Mouse (Mus musculus): ENCODE measurements at regions not wholly inside any gene's neighbourhood (a gene's known extent, or its start where the extent isn't known, plus 50 kb on each side); places are given as distances from the start of the nearest gene placed in this dataset.
A peak's percentile ranks its signal among the peaks of the same experiment; 100 is the strongest.

DNA sequence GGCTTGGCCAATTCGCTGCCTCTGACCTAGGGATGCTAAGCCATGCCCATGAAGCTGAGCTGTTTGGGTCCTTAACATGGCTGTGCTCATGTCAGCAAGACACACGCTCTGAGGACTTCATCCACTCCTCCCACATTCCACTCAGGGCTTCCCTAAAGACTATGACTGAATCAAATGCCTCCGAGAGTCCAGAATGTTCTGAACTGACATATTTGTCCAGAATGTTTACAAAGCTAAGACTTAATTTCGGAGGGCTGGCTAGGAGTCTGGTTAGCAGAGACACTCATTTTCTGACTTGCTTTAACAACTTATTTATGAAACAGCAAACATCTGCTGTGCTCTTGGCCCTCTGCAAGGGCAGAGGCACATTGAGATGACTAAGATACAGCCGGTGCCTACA lies 78.5 kb downstream of the Tmsb4x start:
- no peaks in the 10 kb centered on the region for H3K4me1 ChIP-seq (ENCODE audit: control insufficient read depth, insufficient read depth, low read length)
- no peak overlapping the region for H3K9ac ChIP-seq (ENCODE audit: low read length)
- WGBS, result 88% methylated on average over 5 of the region's 5 CpGs
- no peak overlapping the region for H3K27ac ChIP-seq (ENCODE audit: low read depth, low read length)
- H3K36me3 ChIP-seq (ENCODE audit: control insufficient read depth, insufficient read depth, low read length), result no peaks in the 10 kb centered on the region
- no peak overlapping the region for H3K4me3 ChIP-seq (ENCODE audit: low read depth, low read length)
- no peaks in the 10 kb centered on the region for H3K27me3 ChIP-seq (replicated peaks; ENCODE audit: control insufficient read depth, insufficient read depth, low read length)
- H3K9me3 ChIP-seq (replicated peaks; ENCODE audit: control insufficient read depth, low read length), result no peaks in the 10 kb centered on the region
- ATAC-seq (no peak), DNase-seq (ENCODE audit: low spot score) (no peak)
- H3K4me2 ChIP-seq (ENCODE audit: low read length), result no peak overlapping the region

DNA sequence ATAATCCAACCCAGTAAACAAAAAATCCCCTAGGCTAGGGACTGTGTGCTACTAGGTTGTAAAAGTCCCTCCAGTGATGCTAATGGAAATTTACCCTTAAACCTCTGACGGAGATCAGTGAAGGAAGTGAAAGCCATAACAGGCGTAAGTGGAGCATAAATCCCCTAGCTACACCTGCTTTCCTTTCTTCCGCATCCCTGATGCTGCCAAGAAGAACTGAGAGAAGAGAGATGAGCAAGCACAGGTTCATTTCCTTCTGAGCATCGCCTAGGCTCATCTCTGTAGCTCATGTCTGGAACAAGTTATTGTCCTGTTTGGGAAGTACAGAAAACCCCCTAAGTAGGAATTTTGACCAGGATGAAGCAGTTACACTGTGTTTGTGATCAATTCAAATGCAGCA lies 89.8 kb downstream of the Tmsb4x start:
- no peak overlapping the region for H3K4me2 ChIP-seq (ENCODE audit: low read length)
- WGBS, result 81% methylated on average over 4 of the region's 4 CpGs
- no peak overlapping the region for H3K4me3 ChIP-seq (ENCODE audit: low read depth, low read length)
- H3K27me3 ChIP-seq (replicated peaks; ENCODE audit: control insufficient read depth, insufficient read depth, low read length), result 0 out of 2 replicates have a peak, but pooled peaks cover 3% of the 10 kb centered on the region
- H3K27ac ChIP-seq (ENCODE audit: low read depth, low read length), result no peak overlapping the region
- ATAC-seq (no peak), DNase-seq (ENCODE audit: low spot score) (no peak)
- no peaks in the 10 kb centered on the region for H3K9me3 ChIP-seq (replicated peaks; ENCODE audit: control insufficient read depth, low read length)
- no peak overlapping the region for H3K9ac ChIP-seq (ENCODE audit: low read length)
- no peaks in the 10 kb centered on the region for H3K36me3 ChIP-seq (ENCODE audit: control insufficient read depth, insufficient read depth, low read length)
- H3K4me1 ChIP-seq (ENCODE audit: control insufficient read depth, insufficient read depth, low read length), result no peaks in the 10 kb centered on the region

DNA sequence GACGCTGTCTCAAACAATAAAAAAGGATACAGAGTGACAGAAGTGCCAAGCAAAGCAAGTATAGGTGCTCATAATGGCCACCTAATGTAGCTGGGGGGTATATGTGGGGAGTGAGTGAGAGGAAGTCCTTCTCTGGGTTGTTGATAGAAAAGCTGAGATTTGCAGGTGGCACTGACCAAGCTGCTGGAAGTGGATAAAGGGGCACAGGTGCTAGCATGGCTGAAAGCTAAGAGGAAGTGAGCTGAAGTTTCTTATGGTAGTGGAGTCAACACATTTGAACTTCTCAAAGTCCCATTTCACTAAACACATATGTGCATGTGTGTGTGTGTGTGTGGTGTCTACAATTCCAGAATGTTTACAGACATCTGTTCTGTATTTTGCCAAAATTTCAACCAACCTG lies 94.0 kb downstream of the Tmsb4x start:
- DNase-seq (ENCODE audit: low spot score) (no peak), ATAC-seq (no peak)
- H3K9ac ChIP-seq (ENCODE audit: low read length), result no peak overlapping the region
- H3K27ac ChIP-seq (ENCODE audit: low read depth, low read length), result no peak overlapping the region
- 0 out of 2 replicates have a peak, but pooled peaks cover 3% of the 10 kb centered on the region for H3K27me3 ChIP-seq (replicated peaks; ENCODE audit: control insufficient read depth, insufficient read depth, low read length)
- WGBS, result 72% methylated on average over 1 of the region's 1 CpGs
- H3K36me3 ChIP-seq (ENCODE audit: control insufficient read depth, insufficient read depth, low read length), result no peaks in the 10 kb centered on the region
- H3K4me3 ChIP-seq (ENCODE audit: low read depth, low read length), result no peak overlapping the region
- H3K4me2 ChIP-seq (ENCODE audit: low read length), result no peak overlapping the region
- no peaks in the 10 kb centered on the region for H3K9me3 ChIP-seq (replicated peaks; ENCODE audit: control insufficient read depth, low read length)
- H3K4me1 ChIP-seq (ENCODE audit: control insufficient read depth, insufficient read depth, low read length), result no peaks in the 10 kb centered on the region

DNA sequence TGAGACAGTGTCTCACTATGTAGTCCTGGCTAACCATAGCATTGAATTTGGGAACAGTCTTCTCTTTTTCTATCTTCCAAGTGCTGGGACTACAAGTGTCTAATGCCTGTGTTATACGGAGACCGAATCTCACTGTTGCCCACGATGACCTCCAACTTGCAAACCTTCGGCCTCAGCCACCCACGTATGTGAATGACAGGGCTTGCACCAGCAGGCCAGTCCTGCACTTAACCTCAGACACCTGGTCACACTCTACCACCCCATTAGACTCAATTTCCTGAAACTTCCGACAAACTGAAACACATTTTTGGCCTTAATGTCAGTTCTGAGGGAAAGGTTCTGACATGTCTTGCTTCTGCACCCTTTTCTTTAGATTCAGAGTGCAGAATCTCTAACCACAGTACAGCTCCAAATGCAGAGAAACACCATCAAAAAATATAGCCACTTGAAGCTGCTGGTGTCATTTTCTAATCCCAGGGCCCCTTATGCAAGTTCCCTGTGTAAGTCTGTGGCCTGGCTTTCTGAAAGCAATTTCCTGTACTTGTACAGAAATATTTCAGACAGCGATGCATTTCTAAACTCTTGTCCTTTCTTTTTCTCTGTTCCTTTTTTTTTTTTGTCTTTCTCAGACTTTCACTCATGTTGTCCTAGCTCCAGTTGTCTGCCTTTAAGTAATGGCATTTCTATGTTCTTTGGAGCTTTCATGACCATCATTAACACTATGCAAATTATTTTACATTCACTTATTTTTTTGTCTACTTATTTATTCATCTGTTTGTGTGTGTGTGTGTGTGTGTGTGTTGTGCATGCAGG lies 97.8 kb downstream of the Tmsb4x start:
- no peak overlapping the region for H3K4me3 ChIP-seq (ENCODE audit: low read depth, low read length)
- no peaks in the 10 kb centered on the region for H3K27me3 ChIP-seq (replicated peaks; ENCODE audit: control insufficient read depth, insufficient read depth, low read length)
- no peak overlapping the region for H3K27ac ChIP-seq (ENCODE audit: low read depth, low read length)
- no peaks in the 10 kb centered on the region for H3K9me3 ChIP-seq (replicated peaks; ENCODE audit: control insufficient read depth, low read length)
- ATAC-seq (no peak), DNase-seq (ENCODE audit: low spot score) (no peak)
- no peak overlapping the region for H3K9ac ChIP-seq (ENCODE audit: low read length)
- H3K36me3 ChIP-seq (ENCODE audit: control insufficient read depth, insufficient read depth, low read length), result no peaks in the 10 kb centered on the region
- 90% methylated on average over 7 of the region's 7 CpGs for WGBS
- H3K4me2 ChIP-seq (ENCODE audit: low read length), result no peak overlapping the region
- no peaks in the 10 kb centered on the region for H3K4me1 ChIP-seq (ENCODE audit: control insufficient read depth, insufficient read depth, low read length)

DNA sequence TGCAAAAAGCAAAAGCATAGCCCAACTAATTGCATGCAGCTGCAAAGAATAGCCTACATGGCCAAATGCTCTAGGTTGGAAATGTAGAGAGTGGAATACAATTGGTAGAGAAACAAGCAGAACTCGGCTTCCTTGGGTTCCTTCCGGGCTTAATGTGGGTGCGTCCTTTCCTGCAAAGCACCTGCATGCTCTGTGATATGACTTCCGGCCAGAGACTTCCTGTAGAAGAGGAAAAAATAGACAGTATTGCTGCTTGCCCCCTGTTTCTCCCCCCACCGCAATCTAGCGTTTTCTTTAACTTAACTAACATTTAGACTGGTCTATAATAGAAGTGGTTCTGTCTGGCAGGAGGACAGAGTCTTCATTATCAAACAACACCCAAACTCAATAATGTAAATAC lies 100.8 kb downstream of the Tmsb4x start:
- no peak overlapping the region for H3K4me2 ChIP-seq (ENCODE audit: low read length)
- H3K9ac ChIP-seq (ENCODE audit: low read length), result no peak overlapping the region
- H3K4me1 ChIP-seq (ENCODE audit: control insufficient read depth, insufficient read depth, low read length), result no peaks in the 10 kb centered on the region; the same call in 1 of the 2 replicates
- DNase-seq (ENCODE audit: low spot score) (no peak), ATAC-seq (no peak)
- no peak overlapping the region for H3K27ac ChIP-seq (ENCODE audit: low read depth, low read length)
- H3K36me3 ChIP-seq (ENCODE audit: control insufficient read depth, insufficient read depth, low read length), result no peaks in the 10 kb centered on the region
- no peak overlapping the region for H3K4me3 ChIP-seq (ENCODE audit: low read depth, low read length)
- H3K27me3 ChIP-seq (replicated peaks; ENCODE audit: control insufficient read depth, insufficient read depth, low read length), result 0 out of 2 replicates have a peak, but pooled peaks cover 3% of the 10 kb centered on the region
- WGBS, result 90% methylated on average over 6 of the region's 6 CpGs
- H3K9me3 ChIP-seq (replicated peaks; ENCODE audit: control insufficient read depth, low read length), result no peaks in the 10 kb centered on the region

DNA sequence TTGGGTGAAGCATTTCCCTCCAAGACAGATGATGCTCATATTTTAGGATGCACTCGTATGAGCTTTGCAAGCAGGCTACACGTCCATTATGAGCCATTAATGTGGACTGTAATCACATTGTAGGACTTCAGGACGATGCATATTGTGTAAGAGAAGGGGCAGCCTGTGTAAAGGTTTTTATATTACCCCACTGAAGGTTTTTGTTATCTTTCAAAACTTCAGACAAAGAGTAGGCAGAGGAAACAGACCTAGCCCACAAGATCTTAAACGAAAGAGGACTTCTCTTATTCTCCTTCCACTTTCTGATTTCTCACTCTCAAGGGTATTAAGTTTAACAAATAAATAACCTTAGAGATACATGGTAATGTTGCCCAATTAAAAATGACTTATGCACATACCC lies 101.6 kb downstream of the Tmsb4x start:
- H3K27me3 ChIP-seq (replicated peaks; ENCODE audit: control insufficient read depth, insufficient read depth, low read length), result 0 out of 2 replicates have a peak, but pooled peaks cover 3% of the 10 kb centered on the region
- H3K9me3 ChIP-seq (replicated peaks; ENCODE audit: control insufficient read depth, low read length), result no peaks in the 10 kb centered on the region
- no peak overlapping the region for H3K9ac ChIP-seq (ENCODE audit: low read length)
- no peak for DNase-seq (ENCODE audit: low spot score)
- no peak overlapping the region for H3K4me3 ChIP-seq (ENCODE audit: low read depth, low read length)
- no peak for ATAC-seq
- H3K4me2 ChIP-seq (ENCODE audit: low read length), result no peak overlapping the region
- no peak overlapping the region for H3K27ac ChIP-seq (ENCODE audit: low read depth, low read length)
- WGBS, result 77% methylated on average over 4 of the region's 4 CpGs
- H3K36me3 ChIP-seq (ENCODE audit: control insufficient read depth, insufficient read depth, low read length), result no peaks in the 10 kb centered on the region
- no peaks in the 10 kb centered on the region; the same call in 1 of the 2 replicates for H3K4me1 ChIP-seq (ENCODE audit: control insufficient read depth, insufficient read depth, low read length)

DNA sequence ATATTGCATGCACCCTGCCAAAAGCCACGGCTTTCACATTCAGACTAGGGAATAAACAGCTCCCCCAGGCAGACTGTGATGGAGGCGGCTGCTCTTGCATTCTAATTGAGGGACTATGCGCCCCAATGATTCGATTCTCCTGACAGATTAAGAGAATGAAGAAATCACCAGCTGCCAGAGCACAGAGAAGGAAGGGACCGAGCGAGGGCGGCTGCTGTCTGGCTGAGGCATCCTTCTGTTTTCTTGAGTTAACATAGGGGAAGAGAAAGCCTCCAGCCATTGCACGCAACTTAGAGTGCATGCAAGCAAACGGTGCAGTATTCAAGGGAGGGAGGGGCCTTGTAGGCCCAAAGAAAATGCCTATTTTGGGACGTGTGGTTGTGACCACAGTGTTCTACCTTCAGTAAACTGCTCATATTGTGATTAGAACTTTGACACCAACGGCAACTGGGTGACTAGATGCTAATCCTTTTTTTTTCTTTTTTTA lies 103.1 kb downstream of the Tmsb4x start:
- Histone ChIP-seq H3K9me3 (replicated peaks; ENCODE audit: control insufficient read depth, low read length) (no peaks in the 10 kb centered on the region), H3K4me3 (ENCODE audit: low read depth, low read length) (no peak overlapping the region), H3K4me2 (ENCODE audit: low read length) (no peak overlapping the region; the same call in 1 of the 2 replicates), H3K27ac (ENCODE audit: low read depth, low read length) (no peak overlapping the region), H3K27me3 (replicated peaks; ENCODE audit: control insufficient read depth, insufficient read depth, low read length) (0 out of 2 replicates have a peak, but pooled peaks cover 3% of the 10 kb centered on the region), H3K4me1 (ENCODE audit: control insufficient read depth, insufficient read depth, low read length) (no peaks in the 10 kb centered on the region; the same call in 1 of the 2 replicates), H3K9ac (ENCODE audit: low read length) (no peak overlapping the region), H3K36me3 (ENCODE audit: control insufficient read depth, insufficient read depth, low read length) (no peaks in the 10 kb centered on the region)
- WGBS, result 53% methylated on average over 11 of the region's 11 CpGs
- peak; percentile 66 for ATAC-seq
- DNase-seq (ENCODE audit: low spot score), result peak; percentile 54

DNA sequence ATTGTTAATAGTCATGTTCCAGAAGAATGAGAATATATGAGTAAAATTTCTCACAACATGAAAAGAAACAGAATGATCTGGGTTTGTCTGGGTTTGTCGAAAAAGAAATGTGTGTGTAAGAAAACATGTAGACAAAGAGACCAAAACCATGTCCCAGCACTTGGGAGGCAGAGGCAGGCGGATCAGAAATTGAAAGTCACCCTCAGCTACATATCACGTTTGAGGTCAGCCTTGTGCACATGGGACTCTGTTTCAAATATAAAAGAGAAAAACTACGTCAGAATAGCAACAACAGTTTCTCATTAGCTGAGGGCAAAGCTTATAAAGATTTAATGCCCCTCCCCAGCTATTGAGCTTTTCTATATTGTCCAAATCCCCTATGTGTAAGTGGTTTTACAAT lies 103.8 kb downstream of the Tmsb4x start:
- no peak overlapping the region for H3K4me2 ChIP-seq (ENCODE audit: low read length)
- 49% methylated on average over 4 of the region's 4 CpGs for WGBS
- 0 out of 2 replicates have a peak, but pooled peaks have one; percentile 15 for ATAC-seq

DNA sequence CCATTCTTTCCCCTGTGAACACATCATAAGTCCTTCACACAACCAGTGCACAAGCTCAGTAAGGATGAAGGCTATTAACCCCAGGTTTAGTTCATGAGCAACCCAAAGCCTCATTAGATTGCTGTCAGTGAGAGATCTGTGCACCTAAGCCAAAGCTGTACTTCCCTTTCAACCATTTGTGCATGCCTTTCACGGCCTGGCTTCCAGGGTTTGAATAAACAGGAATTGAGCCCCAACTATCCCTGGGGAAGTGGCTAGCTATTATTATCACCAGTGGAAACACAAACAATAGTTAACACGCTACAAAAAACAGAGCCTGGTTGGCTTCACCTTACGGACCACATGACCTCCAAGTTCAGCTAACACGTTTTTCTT lies 104.9 kb downstream of the Tmsb4x start:
- Histone ChIP-seq H3K4me2 (ENCODE audit: low read length) (no peak overlapping the region), H3K9me3 (replicated peaks; ENCODE audit: control insufficient read depth, low read length) (no peaks in the 10 kb centered on the region), H3K27me3 (replicated peaks; ENCODE audit: control insufficient read depth, insufficient read depth, low read length) (0 out of 2 replicates have a peak, but pooled peaks cover 3% of the 10 kb centered on the region), H3K9ac (ENCODE audit: low read length) (no peak overlapping the region), H3K27ac (ENCODE audit: low read depth, low read length) (peak overlapping the region; percentile 44; the same call in 1 of the 2 replicates), H3K36me3 (ENCODE audit: control insufficient read depth, insufficient read depth, low read length) (no peaks in the 10 kb centered on the region), H3K4me1 (ENCODE audit: control insufficient read depth, insufficient read depth, low read length) (no peaks in the 10 kb centered on the region; the same call in 1 of the 2 replicates), H3K4me3 (ENCODE audit: low read depth, low read length) (no peak overlapping the region)
- WGBS, result 52% methylated on average over 4 of the region's 4 CpGs
- peak; percentile 5 for DNase-seq (ENCODE audit: low spot score)
- ATAC-seq, result 0 out of 2 replicates have a peak, but pooled peaks have one; percentile 10

More for the DNA sequence above, 103.8 kb downstream of the Tmsb4x start:
- no peak overlapping the region for H3K9ac ChIP-seq (ENCODE audit: low read length)
- H3K27me3 ChIP-seq (replicated peaks; ENCODE audit: control insufficient read depth, insufficient read depth, low read length), result 0 out of 2 replicates have a peak, but pooled peaks cover 3% of the 10 kb centered on the region
- no peaks in the 10 kb centered on the region for H3K9me3 ChIP-seq (replicated peaks; ENCODE audit: control insufficient read depth, low read length)
- H3K4me1 ChIP-seq (ENCODE audit: control insufficient read depth, insufficient read depth, low read length), result no peaks in the 10 kb centered on the region; the same call in 1 of the 2 replicates
- no peak overlapping the region for H3K4me3 ChIP-seq (ENCODE audit: low read depth, low read length)
- no peak overlapping the region for H3K27ac ChIP-seq (ENCODE audit: low read depth, low read length)
- peak; percentile 3 for DNase-seq (ENCODE audit: low spot score)
- H3K36me3 ChIP-seq (ENCODE audit: control insufficient read depth, insufficient read depth, low read length), result no peaks in the 10 kb centered on the region
